Mouse (Mus musculus) heart, adult 2 months (tissue): ENCODE measurements around the gene Mgrn1. TPM values are rescaled to one million over a fixed set of nuclear protein-coding genes. Genes with fewer than 3 reads are reported as not detected.

ENCODE experiments used
- DNase-seq, 2 experiments: peaks; one replicate each; pipeline ENCODE4 v3.0.0; 2021
- H3K27ac ChIP-seq: fragments of 200-600 bp; 2 replicates; pipeline ENCODE4 v1.8.1; 2022
- H3K27me3 ChIP-seq: fragments of 200-500 bp; 2 replicates; pipeline ENCODE4 v1.6.1; 2012; ENCODE audit warnings: mild to moderate bottlenecking, low read length, inconsistent platforms, mixed read lengths; ENCODE audit not compliant: control insufficient read depth, insufficient read depth
- H3K36me3 ChIP-seq: fragments of 200-500 bp; 2 replicates; pipeline ENCODE4 v1.6.1; 2012; ENCODE audit warnings: low read length, inconsistent platforms; ENCODE audit not compliant: control insufficient read depth, insufficient read depth
- H3K4me1 ChIP-seq: fragments of 200-500 bp; 2 replicates; pipeline ENCODE4 v1.6.1; 2011; ENCODE audit warnings: low read length; ENCODE audit not compliant: control insufficient read depth, insufficient read depth
- H3K4me3 ChIP-seq: fragments of 200-600 bp; 2 replicates; pipeline ENCODE4 v1.8.1; 2022
- H3K79me2 ChIP-seq: fragments of 200-500 bp; replicated peaks from 2 replicates; pipeline ENCODE4 v1.6.1; 2012; ENCODE audit warnings: mild to moderate bottlenecking, inconsistent platforms, low read length, moderate library complexity, mixed read lengths; ENCODE audit not compliant: control insufficient read depth, insufficient read depth
- H3K9ac ChIP-seq: fragments of 200-500 bp; 2 replicates; pipeline ENCODE4 v1.6.1; 2012; ENCODE audit warnings: low read depth, mild to moderate bottlenecking, control low read depth, inconsistent platforms, low read length, mixed read lengths
- CTCF ChIP-seq: fragments of 200-600 bp; IDR thresholded peaks from 2 replicates; pipeline ENCODE4 v1.8.1; 2022; ENCODE audit warnings: antibody characterized with exemption, mild to moderate bottlenecking, moderate library complexity
- EP300 ChIP-seq: fragments of 200-500 bp; IDR thresholded peaks from 2 replicates; pipeline ENCODE4 v1.6.1; 2011; ENCODE audit warnings: low read depth, low read length, control low read depth; ENCODE audit not compliant: insufficient read depth
- POLR2A ChIP-seq: fragments of 200-500 bp; IDR thresholded peaks from 2 replicates; pipeline ENCODE4 v1.6.1; 2011; ENCODE audit warnings: mild to moderate bottlenecking, low read depth, low read length, control low read depth; ENCODE audit not compliant: insufficient read depth
- WGBS: fragments of 180-500 bp; shearing (Covaris S2); methylation state at CpG from one replicate; pipeline ENCODE4 v1.1.7; 2018; 5-methylcytosine and 5-hydroxymethylcytosine counted together
- intact Hi-C: fragments of 180-260 bp; cut with DNase I; formaldehyde crosslinking; loops from one replicate; pipeline ENCODE4 v1.15.1; 2025
- polyA plus RNA-seq: library from polyadenylated mRNA; depleted of rRNA; stranded (reverse); fragments of >200 nt; gene quantifications from 2 replicates; pipeline ENCODE4 v1.2.3, GENCODE M21; 2012
- total RNA-seq, 2 experiments: library from RNA; stranded (reverse); gene quantifications; 2 replicates each; pipeline ENCODE4 v1.2.3; 2021

Mgrn1 gene
- total and polyA plus RNA-seq, 3 experiments: 148 to 274 (median 168) TPM

DNA sequence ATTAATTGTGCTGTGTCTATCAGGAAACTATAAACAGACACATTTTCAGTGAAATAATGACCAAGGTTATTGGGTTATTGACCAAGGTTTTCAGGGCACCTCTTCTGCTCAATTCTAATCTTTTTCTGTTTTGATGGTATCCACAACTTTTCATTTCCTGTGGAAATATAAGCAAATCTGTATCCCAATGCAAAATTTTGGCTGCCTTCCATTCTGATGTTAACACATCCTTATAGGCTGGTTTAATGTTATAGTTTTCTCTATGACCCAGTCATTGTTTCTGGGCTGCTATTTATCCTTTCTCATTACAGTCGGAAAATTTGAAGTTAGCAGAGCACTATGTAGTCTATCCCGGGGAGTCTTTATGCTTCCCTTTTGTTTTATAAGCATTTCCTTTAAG is 13.7 kb downstream of the Mgrn1 start:
- DNase-seq: no peak
- WGBS: 46% methylated on average over 2 of the region's 2 CpGs
- Histone ChIP-seq H3K27me3 (no peaks in the 10 kb centered on the region), H3K4me3 (no peak overlapping the region), H3K9ac (no peak overlapping the region), H3K79me2 (peaks cover 4% of the 10 kb centered on the region; the same call in 1 of the 2 replicates), H3K27ac (no peak overlapping the region), H3K36me3 (peaks cover 10% of the 10 kb centered on the region), H3K4me1 (peaks cover 16% of the 10 kb centered on the region)
- intact Hi-C loops: no loop called here
- TF ChIP-seq POLR2A: no peak
- no peak for TF ChIP-seq CTCF
- no peak for TF ChIP-seq EP300

DNA sequence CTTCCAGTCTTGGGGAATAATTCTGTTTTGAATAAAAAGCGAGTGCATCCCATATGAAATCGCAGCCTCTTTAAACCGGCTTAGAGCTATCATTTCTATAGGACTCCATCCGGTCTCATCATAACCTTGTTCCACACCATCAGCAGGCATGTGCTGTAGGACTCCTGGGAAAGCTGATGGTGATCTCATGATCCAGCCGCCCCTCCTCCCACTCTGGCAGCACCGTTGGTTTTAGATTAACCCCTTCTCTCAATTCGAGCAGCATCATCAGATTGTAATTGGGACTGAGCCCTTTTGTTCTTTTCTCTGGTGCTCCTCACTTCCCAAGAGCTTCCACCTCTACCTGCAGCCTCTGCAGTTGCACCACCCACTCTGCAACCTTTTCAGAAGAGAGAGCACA is 15.1 kb downstream of the Mgrn1 start:
- Histone ChIP-seq H3K4me1 (peaks cover 19% of the 10 kb centered on the region), H3K79me2 (peaks cover 4% of the 10 kb centered on the region; the same call in 1 of the 2 replicates), H3K36me3 (peaks cover under 1% of the 10 kb centered on the region), H3K27me3 (no peaks in the 10 kb centered on the region), H3K9ac (no peak overlapping the region), H3K27ac (no peak overlapping the region), H3K4me3 (no peak overlapping the region)
- TF ChIP-seq EP300: no peak
- no peak for TF ChIP-seq CTCF
- no peak for TF ChIP-seq POLR2A
- intact Hi-C loops: no loop called here
- 67% methylated on average over 7 of the region's 7 CpGs for WGBS
- no peak for DNase-seq

DNA sequence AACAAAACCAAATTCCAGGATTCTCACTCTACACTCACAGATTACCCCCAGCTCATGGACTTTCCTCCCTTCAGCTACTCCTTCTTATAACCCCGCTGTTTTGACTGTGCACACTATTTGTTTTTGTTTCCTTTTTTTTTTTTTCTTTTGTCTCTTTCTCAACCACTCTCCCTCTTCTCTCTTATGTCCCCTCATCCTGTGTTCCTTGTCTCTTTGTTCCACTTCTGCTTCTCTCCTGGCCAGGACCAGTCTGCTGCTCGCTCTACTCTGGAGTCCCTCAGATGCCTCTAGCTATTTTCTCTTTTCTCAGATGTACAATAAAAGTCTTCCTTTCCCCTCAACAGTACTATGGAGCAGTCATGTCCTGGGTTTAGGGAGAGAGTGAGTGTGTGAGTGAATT is 16.3 kb downstream of the Mgrn1 start:
- H3K4me3 ChIP-seq: no peak overlapping the region
- no peak overlapping the region for H3K27ac ChIP-seq
- H3K4me1 ChIP-seq: peaks cover 12% of the 10 kb centered on the region
- H3K36me3 ChIP-seq: no peaks in the 10 kb centered on the region; the same call in 1 of the 2 replicates
- WGBS: 73% methylated on average over 2 of the region's 2 CpGs
- H3K9ac ChIP-seq: no peak overlapping the region
- DNase-seq: no peak
- intact Hi-C loops: no loop called here
- TF ChIP-seq EP300 (no peak), POLR2A (no peak), CTCF (no peak)
- H3K79me2 ChIP-seq: peaks cover 4% of the 10 kb centered on the region; the same call in 1 of the 2 replicates
- no peaks in the 10 kb centered on the region for H3K27me3 ChIP-seq

DNA sequence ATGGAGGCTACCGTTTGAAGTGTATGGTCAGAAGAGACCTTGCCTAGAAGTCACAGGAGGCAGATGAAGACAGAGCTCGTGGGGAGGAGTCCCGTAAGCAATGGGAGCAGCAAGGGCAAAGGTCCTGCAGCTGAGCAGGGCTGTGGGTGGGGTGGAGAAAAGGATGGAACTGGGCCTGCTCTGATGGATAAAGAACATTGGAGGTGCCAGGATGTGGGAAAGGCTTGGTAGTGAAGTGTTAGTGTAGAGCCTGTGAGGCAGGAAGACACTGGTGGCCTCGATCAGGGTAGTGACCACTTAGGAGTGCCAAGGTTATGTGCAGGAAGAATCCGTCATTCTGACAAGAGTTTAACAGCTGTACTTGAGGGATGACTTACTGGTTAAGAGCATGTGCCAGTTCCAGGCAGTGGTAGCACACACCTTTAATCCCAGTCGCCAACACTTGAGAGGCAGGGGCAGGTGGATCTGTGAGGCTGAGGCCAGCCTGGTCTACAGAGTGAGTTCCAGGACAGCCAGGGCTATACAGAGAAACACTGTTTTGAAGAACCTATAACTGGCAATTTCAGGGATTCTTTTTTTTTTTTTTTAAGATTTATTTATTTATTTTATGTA is 17.5 kb downstream of the Mgrn1 start:
- H3K9ac ChIP-seq: no peak overlapping the region
- peaks cover 12% of the 10 kb centered on the region for H3K4me1 ChIP-seq
- TF ChIP-seq EP300 (no peak), CTCF (no peak), POLR2A (no peak)
- intact Hi-C loops: no loop called here
- H3K27me3 ChIP-seq: no peaks in the 10 kb centered on the region
- no peak overlapping the region for H3K4me3 ChIP-seq
- DNase-seq: no peak
- H3K36me3 ChIP-seq: peaks cover 2% of the 10 kb centered on the region; the same call in 1 of the 2 replicates
- no peak overlapping the region for H3K27ac ChIP-seq
- WGBS: 61% methylated on average over 6 of the region's 6 CpGs
- peaks cover 4% of the 10 kb centered on the region; the same call in 1 of the 2 replicates for H3K79me2 ChIP-seq

DNA sequence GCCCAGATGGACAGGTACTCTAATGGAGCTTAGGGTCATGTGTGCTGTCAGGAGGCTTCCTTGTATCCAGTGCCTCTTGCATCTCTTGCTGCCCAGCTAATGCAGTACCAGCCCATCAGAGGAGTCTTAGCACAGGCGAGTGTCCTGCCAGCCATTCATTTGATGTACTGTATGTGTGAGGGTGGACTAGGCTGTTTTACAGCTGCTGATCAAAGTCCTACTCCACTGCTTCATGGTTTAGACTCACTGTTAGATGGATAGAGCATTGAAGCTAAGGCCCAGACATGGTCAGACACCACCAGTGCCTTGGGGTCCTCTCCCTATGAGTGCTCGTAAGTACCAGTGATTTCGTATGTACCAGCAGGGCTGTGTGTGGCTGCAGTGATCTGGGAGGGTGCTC is 18.8 kb downstream of the Mgrn1 start:
- DNase-seq: no peak
- no peak overlapping the region for H3K4me3 ChIP-seq
- peaks cover 4% of the 10 kb centered on the region; the same call in 1 of the 2 replicates for H3K79me2 ChIP-seq
- peaks cover 2% of the 10 kb centered on the region; the same call in 1 of the 2 replicates for H3K36me3 ChIP-seq
- no peak overlapping the region for H3K9ac ChIP-seq
- 80% methylated on average over 3 of the region's 3 CpGs for WGBS
- TF ChIP-seq EP300: no peak
- no peak for TF ChIP-seq CTCF
- no peak for TF ChIP-seq POLR2A
- no peak overlapping the region for H3K27ac ChIP-seq
- intact Hi-C loops: no loop called here
- H3K4me1 ChIP-seq: peaks cover 12% of the 10 kb centered on the region
- no peaks in the 10 kb centered on the region for H3K27me3 ChIP-seq

DNA sequence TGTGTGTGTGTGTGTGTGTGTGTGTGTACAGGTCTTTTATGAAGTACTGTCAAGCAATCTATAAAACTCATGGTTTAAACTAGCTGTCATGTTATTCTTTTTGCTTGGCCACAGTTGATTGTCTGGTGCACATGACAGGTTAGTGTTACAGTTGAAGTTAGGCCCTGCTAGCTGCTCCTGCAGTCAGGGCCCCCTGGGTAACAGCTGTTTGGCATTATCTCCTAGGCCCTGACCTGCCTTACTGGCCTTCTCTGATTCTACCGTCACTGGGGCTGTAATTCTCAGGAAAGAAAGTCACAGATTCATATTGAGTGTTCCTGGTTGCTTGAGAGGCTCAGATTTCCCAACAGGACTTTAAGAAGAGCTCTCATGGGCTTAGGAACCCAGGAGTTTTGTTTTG is 19.5 kb downstream of the Mgrn1 start:
- Histone ChIP-seq H3K36me3 (peaks cover 2% of the 10 kb centered on the region; the same call in 1 of the 2 replicates), H3K27me3 (no peaks in the 10 kb centered on the region), H3K27ac (no peak overlapping the region), H3K4me1 (peaks cover 12% of the 10 kb centered on the region), H3K79me2 (peaks cover 4% of the 10 kb centered on the region; the same call in 1 of the 2 replicates), H3K9ac (no peak overlapping the region), H3K4me3 (no peak overlapping the region)
- intact Hi-C loops: no loop called here
- 26% methylated on average over 1 of the region's 1 CpGs for WGBS
- DNase-seq: no peak
- TF ChIP-seq EP300: no peak
- no peak for TF ChIP-seq CTCF
- no peak for TF ChIP-seq POLR2A
